Mouse (Mus musculus) ES-E14 (cell line): ENCODE measurements around the gene Zbtb46.

ENCODE experiments used
- CHD2 ChIP-seq: IDR thresholded peaks from 2 replicates; pipeline ENCODE4 v1.6.1; 2014; ENCODE audit warnings: mild to moderate bottlenecking, low read depth, low read length, inconsistent platforms
- HCFC1 ChIP-seq: IDR thresholded peaks from 2 replicates; pipeline ENCODE4 v1.6.1; 2012; ENCODE audit warnings: low read length, inconsistent platforms, borderline replicate concordance; ENCODE audit not compliant: insufficient read depth
- MAFK ChIP-seq: IDR thresholded peaks from 2 replicates; pipeline ENCODE4 v1.6.1; 2014; ENCODE audit warnings: mild to moderate bottlenecking, low read depth, low read length, inconsistent platforms; ENCODE audit not compliant: insufficient read depth
- ZC3H11A ChIP-seq: IDR thresholded peaks from 2 replicates; pipeline ENCODE4 v1.6.1; 2012; ENCODE audit warnings: low read depth, mild to moderate bottlenecking, inconsistent platforms, low read length, borderline replicate concordance
- ZNF384 ChIP-seq: IDR thresholded peaks from 2 replicates; pipeline ENCODE4 v1.6.1; 2012; ENCODE audit warnings: low read depth, low read length, inconsistent platforms

- no peak for TF ChIP-seq CHD2
- TF ChIP-seq HCFC1: no peak
- TF ChIP-seq ZC3H11A: no peak
- no peak for TF ChIP-seq MAFK
- no peak for TF ChIP-seq ZNF384
Measured at GRCm38 (mm10) chr2:181401497-181401896, 57.7 kb downstream of the Zbtb46 start.
